Mouse (Mus musculus) thymus, postnatal 25 days (tissue): ENCODE data around the gene Acbd3.
A peak's percentile ranks its signal among the peaks of the same experiment; 100 is the strongest.

Experiments used
- DNase-seq: peaks from one replicate; pipeline ENCODE4 v3.0.0; 2022

Acbd3 gene

DNA sequence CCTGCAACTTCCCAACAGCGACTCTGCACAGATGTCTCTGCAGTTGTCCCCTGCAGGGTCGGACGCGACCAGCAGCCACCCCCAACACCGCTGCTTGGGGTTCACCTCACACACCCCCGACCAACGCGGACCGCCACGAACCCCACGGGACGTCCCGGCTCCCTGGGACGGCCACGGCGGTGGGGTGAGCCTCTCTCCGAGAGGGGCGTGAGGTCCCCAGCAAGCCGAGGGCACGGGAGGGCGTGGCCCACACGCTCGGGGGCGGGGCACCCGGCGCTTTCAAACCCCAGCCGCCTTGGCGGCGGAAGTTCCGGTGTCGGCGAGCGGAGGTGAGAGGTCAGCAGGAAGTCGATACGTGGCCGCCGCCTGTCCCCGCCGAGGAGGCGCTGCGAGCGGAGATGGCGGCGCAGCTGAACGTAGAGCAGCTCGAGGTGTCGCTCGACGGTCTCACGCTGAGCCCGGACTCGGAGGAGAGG, at the start of gene Acbd3:
Gene Acbd3 (plus strand): TSS at position 340 of the 476 bp plus-strand sequence.
- DNase-seq: peak; percentile 96

DNA sequence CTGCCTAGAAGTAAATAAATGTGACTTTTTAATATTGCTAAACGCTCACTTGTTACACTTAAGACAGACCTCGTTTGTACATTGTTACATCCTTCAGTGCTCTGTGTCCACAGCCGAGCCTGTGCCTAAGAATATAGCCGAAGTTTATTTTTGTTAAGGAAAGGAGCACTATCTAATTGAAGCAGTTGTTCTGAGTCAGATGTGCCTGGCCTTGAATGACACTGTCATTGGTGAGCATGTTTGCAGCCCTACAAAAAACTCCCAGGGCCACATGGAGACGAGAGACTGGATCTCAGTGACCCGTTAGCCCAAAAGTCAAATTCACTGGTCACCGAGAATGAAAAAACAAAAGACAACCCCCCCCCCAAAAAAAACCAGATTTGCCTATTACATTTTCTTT, 34.6 kb upstream of the Acbd3 start:
- no peak for DNase-seq

DNA sequence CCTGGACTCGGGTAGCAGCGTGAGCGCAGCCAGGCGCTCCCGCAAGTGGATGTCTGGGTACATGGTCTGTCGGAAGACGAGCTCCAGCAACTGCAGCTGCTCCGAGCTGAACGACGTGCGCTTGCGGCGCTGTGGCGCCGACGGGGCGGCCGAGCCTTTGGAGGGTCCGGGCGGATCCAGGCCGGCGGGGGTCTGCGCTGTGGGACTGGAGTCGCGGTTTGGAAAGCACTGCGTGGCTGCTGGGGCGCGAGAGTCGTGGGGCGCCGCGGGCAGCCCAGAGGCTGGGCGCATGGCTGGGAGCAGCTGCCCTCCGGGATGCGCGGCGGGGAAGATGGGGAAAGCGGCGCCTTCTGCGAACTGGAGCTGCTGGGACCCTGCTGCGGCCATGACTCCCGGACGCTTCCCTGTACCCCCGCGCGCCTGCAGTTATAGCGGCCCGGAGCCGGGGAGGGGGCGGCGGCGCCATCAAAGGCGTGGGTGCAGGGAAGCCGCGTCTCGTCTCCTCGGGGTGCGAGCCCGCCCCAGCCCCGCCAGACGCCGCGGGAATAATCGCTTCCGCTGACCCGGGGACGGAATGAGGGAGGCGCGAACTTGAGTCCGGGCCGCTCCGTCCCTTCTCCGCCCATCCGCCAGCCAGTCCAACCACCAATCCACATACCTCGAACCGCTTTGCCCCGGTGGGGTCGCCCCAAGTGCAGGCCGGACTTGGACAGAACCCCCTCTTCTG, 29.1 kb upstream of the Acbd3 start, which contains the start of gene Mixl1:
Gene Mixl1 (minus strand): TSS at position 409 of the 727 bp plus-strand sequence.
- DNase-seq: peak; percentile 39

DNA sequence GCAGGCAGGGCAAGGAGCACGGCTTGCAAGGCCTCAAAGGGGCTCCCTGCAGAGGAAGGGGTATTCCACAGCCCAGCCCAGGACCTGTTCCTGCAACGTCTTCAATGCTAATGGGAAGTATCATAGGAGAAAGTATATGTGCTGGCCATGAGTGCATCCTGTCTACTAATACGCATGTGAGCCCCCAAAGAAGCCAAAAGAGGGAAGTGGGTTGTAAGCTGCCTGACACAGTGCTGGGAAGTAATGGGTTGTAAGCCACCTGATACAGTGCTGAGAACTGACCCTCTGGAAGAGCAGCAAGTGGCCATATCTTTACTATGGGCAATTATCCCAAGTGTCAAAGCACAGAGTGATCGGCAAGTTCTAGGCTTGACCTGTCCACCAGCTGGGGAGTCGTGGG, 27.8 kb upstream of the Acbd3 start:
- DNase-seq: no peak

DNA sequence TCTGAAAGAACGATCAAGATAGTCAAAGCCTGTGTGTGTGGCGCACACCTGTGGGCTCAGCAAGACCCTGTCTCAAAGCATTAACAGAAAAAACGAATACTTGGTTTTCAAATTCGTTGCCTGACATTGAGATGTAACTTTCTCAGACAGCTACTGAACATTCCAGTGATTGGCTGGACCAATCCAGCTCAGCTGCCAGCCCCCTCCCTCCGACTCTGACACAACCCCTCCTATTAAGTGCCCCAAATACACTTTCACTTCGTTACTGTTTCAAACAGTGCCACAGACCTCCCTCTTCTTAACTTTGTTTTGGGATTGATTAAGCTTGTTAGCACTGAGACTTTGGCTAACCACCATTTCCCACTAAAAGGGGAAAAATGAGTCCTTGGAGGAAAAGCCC, 22.4 kb upstream of the Acbd3 start:
- peak; percentile 47 for DNase-seq

DNA sequence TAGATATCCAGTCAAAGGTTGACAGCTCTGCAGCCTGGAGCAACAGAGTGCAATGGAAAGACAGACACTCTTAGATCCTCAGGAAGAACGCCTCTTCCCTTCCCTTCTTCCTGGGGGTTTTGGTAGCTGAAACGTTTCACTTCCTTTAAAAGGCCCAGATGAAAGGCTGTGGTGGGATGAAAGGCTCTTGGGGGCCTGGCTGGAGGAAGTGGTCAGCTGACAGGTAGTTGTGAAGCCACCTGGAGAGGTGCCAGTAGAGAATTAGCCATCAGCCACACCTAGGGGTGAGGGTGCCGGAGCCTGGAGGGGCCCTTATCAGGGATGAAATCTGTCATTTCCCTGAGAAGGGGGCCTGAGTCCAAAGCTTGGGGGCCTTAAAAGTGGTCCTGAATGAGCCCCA, 18.5 kb upstream of the Acbd3 start:
- DNase-seq: no peak

DNA sequence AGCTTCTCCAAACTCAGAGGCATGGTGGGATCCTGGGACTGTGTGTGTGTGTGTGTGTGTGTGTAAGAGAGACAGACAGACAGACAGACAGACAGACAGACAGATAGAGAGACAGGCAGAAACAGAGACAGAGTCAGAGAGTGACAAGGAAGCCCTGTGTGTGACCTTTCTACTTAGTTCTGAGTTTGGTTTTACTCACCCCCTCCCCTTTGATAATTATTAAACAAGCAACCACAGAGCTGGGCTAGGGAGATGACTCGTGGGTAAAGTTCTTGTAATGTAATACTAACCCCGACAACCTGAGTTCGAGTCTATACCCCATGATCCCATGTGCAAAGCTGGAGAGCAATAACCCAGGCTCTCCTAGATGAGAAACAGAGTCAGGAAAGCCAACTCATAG, 18.0 kb upstream of the Acbd3 start:
- DNase-seq: no peak

DNA sequence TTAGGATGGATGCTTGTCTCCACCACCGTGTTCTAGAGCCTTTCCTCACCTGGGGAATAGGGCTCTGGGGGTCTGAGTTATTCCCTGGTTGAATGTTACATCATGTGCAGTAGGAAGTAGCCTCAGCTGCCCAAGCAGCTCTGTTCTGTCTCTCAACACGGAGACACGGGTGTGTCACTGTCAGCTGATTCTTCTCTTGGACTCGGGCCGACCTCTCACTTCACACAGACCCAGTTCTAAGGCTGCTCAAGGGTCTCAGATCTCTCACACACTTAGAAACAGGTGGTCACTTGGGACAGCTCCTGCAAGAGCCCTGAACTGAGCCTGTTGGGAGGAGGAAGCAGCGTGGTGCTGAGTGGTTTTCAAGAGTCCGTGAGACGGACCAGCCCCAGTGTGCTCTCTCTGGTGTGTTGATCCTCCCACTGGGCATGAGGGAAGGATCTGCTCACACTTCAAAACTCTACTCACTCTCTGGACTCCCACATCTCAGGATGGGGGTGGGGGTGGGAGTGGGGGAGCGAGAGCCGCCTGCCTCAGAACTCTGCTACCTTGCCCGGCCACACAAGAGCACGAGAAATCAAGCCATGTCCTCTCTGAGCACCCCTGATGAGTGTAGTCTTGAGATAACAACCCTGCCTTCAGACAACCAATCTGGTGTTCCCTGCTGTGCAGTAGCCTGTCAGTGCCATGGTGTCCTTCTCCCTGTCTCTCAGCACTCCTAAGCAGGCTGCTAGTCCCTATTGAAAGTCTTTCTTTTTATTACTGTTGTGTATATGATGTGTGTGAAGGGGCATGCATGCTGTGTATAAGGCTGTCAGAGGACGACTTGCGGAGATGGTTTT, 16.7 kb upstream of the Acbd3 start:
- DNase-seq: no peak

DNA sequence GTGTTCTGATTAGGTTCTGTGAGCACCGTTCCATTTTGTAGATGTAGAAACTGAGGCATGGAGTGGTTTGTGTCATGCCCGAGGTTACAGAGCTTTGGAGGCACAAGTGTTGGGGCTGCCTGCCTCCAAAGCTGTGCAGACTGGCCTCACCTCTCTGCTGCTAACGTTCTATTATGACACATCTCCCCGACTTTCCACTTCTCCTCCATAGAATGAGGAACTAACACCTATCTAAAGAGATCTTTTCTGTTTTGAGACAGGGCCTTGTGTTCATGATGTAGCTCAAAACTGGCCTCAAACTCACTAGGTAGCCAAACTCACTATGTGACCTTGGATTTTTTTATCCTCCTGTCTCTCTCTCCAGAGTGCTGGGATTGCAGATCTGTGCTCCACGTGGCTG, 7.1 kb upstream of the Acbd3 start:
- no peak for DNase-seq

DNA sequence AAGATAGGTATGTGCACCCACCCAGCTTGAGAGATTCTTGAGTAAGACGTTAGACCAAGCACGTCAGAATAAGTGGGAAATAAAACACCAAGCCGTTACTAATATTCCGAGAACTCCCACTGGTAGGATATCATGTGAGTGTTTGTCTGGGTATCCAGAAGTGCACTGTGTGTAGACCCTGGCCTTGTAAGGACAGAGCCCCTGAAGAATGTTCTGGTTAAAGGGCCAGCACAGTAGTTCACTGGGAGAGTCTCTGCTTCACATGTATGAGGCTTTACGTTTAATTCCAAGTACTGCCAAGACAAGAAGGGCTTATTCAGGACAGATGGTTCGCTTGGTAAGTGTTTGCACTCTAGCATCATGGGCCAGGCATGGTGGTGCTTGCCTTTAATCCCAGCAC, 6.4 kb upstream of the Acbd3 start:
- no peak for DNase-seq

DNA sequence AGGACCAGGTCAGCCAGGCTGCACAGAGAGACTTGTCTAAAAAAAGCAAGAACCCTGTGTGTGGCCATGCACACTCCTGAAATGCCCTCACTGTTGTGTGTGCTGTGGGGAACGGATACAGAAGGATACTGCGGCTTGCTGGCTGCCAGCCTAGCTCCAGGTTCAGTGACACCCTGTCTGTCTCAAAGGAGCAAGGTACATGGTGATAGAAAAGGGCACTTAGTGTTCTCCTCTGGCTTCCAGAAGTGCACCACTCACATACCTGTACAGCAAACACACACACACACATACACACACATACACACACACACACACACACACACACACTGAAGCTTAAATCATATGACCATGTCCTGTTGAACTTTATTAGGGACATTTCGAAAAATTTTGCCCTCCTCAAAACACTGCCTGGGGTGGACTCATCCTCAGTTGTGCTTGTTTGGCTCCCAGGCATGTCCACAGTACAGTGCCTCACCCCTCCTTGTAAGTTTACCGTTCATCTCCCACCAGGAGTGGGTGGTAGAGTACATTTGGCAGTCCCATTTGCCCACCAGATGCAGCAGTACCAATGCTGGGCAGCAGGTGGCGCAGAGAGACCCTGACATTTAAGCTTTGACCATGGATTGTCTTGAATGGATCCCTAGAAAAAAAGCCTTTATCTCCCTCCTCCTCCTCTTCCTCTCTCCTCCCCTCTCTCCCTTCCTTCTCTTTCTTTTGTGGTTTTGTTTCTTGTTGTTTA, 5.7 kb upstream of the Acbd3 start:
- peak; percentile 92 for DNase-seq

DNA sequence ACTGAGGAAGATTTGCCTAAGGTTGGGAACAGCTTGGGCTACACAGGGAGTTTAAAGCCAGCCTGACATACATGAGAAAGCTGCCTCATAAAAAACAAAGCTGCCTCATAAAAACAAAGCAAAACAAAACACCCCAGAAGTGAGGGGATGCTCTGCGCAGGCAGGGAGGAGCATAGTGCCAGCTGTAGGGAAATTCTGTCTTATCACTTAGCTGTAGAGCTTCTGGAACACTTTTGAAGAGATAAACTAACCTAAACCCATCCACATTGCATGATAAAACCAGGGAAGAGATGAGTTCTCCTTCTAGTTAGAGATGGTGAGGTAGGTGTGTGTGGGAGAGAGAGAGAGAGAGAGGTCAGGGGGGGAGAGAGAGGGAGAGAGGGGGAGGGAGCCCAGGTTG, 3.2 kb upstream of the Acbd3 start:
- no peak for DNase-seq

DNA sequence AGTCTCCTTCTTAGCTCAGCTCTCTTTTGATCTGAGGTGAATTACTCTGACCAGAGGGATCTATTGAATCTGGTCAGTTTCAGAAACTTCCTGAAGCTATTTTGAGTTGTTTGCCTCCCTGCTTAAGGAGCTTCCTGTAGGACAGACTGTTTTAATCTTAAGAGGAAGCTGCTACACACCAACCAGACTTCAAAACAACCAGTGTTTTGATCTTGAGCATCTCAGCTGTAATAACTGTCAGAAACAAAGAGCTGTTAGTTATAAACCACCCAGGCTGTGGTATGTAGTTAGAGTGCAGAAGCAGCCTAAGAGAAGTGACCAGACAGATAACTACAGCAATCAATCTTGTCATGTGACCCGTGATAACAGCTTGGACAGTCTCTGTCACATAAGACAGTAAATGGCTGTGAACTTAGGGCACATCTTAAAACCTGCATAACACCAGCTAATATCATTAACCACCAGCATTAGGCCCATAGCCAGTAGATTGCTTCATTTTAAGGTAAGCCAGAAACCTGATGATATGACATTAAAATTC, 2.1 kb upstream of the Acbd3 start:
- DNase-seq: peak; percentile 54

DNA sequence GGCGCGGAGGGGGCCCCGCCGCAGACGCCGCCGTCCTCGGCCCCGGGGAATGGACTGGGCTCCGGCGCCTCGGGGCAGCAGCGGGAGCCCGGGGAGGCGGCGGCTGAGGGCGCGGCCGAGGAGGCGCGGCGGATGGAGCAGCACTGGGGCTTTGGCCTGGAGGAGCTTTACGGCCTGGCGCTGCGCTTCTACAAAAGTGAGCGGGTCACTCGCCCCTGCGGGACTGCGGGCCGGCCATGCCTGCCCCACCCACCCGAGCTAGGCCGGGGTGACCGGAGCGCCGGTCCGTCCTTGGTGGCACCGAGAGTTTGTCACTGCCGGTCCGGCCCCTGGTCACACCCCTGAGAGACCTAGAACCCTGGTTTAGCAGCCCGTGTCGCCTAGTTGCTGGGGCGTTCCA, 340 bp downstream of the Acbd3 start:
- DNase-seq: no peak

DNA sequence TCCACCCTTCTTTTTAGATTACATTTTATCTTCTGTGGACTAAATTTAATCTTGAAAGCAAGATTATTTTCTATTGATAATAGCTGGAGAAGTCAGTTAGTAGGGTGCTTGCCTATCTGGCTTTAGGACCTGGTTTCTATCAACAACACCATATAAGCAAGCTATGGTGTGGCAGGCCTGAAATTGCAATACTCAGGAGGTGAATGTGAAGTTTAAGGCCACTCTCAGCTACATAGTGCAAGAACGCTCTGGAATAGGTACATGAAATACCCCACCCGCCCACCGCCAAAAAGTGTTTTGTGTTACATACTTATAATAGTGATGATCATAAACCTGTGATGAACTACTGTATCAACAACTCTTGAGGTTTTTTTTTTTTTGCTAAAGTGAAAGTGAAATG, 3.4 kb downstream of the Acbd3 start:
- no peak for DNase-seq

DNA sequence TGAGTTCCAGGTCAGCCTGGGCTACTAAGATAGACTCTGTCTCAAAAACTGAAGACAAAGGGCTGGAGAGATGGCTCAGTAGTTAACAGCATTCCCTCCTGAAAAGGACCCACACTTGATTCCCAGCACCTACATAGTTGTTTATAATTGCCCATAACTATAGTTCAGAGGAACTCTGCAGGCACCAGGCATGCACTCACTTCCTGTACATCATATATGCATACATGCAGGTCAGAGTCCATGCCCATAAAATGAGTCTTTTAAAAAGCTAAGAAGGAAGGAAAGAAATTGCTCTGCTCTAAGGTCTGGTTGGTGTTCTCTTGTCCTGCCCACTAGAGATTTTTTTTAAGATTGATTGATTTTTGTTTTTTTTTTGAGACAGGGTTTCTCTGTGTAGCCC, 22.0 kb downstream of the Acbd3 start:
- DNase-seq: no peak

DNA sequence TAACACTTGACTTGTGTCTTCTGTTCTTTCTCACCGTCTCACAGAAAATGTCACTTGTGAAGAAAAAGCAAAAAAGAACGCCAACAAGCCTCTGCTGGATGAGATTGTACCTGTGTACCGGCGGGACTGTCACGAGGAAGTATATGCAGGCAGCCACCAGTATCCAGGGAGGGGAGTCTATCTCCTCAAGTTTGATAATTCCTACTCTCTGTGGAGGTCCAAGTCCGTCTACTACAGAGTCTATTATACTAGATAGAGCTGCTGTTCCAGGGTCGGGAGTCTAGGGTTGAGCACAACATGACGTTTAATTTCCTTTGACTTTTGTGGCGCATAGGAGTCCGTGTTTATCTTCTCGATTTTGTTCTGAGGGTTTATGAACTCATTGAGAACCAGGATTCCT, 26.3 kb downstream of the Acbd3 start:
- DNase-seq: no peak

DNA sequence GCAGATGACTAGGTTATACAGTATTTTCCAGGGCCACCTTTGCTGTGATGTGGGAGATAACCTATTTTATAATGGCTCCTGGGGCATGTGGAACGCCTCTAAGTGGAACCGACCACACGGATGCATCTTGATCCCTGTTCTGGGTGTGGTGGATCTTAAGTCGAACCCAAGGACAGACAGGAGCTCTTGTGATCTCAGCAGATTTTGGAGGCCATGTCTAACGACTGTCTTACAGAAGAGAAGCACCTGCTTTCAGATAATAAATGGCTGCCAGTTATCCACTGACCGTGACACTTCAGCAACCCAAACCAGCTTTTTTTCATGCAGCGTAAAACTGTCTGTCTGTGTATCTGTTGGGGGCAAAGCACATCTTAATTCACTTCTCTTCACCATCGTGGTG, 28.5 kb downstream of the Acbd3 start:
- no peak for DNase-seq

DNA sequence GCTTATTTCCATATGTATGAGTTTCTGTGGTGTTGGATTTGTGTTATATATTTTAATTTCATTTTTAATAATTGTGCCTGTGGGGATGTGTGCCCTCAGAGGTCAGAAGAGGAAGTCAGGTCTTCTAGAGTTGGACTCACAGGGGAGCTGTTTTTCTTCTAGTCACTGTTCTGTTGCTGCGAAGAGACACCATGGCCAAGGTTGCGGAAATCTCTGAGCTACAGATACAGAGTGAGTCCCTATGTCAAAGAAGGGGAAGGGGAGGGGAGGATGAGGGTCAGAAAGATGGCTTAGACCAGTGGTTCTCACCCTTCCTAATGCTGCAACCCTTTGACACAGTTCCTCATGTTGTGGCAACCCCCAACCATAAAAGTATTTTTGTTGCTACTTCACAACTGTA, 30.9 kb downstream of the Acbd3 start:
- no peak for DNase-seq

DNA sequence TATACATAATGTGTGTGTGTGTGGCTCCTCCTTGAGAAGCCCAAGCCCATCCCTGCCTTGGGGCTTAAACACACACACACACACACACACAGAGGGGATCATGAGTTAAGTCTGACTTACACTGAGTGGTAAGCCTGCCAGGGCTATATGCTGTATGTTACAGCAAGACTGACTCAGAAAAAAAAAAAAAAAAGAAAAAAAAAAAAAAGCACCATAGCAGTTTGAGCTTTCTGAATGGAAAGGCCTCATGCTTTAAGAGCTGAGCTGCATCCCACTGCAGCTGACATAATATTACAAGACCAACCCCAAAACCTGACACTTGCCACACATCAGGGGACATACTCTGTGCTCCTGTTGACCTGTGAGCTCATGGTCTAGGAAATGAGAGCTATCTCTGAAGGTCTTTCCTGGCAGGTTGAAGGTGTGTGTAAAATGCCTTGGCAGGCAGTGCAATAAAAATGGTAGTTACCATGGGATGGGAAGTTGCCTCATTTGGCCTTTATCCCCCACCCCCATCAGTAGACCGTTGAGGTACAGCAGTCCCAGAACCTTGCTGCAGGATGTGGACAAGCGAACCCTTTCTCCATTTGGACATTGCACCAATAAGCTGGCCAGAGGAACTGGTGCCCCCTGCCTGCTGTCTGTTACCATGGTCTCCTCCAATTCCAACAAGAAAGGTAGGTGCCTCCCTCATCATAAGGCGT, 31.6 kb downstream of the Acbd3 start:
- no peak for DNase-seq

DNA sequence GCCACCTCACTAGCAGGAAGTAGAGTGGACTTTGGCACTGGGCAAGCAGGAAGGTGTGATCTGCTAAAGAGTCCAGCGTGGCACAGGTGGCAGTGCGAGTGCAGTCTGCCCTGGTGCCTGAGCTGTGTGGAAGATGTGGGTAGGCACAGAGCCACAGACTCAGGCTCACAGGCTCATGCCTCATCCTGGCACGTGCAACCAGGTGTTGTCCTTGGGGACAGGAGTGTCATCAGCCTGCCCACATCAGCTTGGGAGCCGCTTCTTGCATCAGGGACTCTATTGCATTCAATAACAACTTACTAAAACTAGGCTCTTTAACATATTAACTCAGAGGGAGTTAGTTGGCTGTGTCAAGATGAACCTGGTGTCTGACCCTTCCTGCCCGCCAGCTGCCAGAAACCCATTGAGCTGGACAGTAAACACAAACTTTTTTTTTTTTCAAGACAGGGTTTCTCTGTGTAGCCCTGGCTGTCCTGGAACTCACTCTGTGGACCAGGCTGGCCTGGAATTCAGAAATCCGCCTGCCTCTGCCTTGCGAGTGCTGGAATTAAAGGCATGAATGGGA, 32.2 kb downstream of the Acbd3 start:
- no peak for DNase-seq

DNA sequence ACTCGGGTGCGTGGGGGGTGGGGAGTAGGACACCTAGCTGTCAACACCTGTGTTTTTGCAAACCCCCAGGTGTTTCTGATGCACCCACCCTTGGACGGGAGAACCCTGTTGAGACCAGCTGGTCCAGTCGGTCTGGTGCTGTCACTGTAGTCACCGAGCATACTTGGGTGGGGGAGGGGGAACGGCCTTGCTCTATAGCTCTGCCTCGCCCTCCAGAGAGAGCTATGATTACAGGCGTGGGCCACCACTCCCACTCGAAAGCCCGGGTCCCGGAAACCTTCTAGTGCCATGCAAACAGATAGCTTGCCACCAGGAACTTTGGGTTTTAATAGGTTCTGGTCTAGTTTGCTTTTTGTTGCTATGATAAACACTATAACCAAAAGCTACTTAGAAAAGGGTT, 36.3 kb downstream of the Acbd3 start:
- no peak for DNase-seq
